Mouse (Mus musculus): ENCODE measurements at regions not wholly inside any gene's neighbourhood (a gene's known extent, or its start where the extent isn't known, plus 50 kb on each side); places are given as distances from the start of the nearest gene placed in this dataset.
"Not testable (repeated sequence)": the region's sequence is repeated elsewhere in the genome, so short reads cannot be mapped to it uniquely, and the experiment has no call there.

DNA sequence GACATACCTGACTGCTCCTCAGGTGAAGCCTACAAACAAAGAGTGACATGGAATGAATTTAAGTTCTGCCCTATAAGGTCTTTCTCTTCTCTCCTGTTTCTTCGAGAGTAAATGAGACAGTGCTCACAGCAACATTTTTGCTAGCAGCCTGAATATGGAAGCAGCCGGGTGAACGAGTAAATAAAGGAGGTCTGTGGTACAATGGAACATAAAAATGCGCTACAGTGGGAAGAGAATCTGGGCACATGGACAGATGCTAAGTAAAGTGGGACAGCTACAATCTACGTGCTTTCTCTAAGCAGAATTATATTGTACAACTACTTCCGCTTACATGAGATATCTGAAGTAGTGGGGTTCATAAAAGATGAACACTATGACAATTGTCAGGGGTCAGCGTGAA is 225.2 kb downstream of the Utp18 start:
- Histone ChIP-seq H3K36me3 (ENCODE audit: control insufficient read depth, insufficient read depth) (no peaks in the 10 kb centered on the region), H3K4me3 (ENCODE audit: low read length) (no peak overlapping the region), H3K27ac (ENCODE audit: low read length) (no peak overlapping the region), H3K4me2 (ENCODE audit: low read depth, low read length) (no peak overlapping the region), H3K4me1 (ENCODE audit: control insufficient read depth, insufficient read depth, low read length) (no peaks in the 10 kb centered on the region), H3K9me3 (replicated peaks; ENCODE audit: control insufficient read depth, low read length) (no peaks in the 10 kb centered on the region), H3K27me3 (ENCODE audit: control insufficient read depth, insufficient read depth, low read length) (no peaks in the 10 kb centered on the region), H3K9ac (ENCODE audit: low read length) (no peak overlapping the region)
- no peak for ATAC-seq (replicated peaks; ENCODE audit: extremely low read depth, insufficient read depth, low FRiP score)
- WGBS = 78% methylated on average over 7 of the region's 7 CpGs

DNA sequence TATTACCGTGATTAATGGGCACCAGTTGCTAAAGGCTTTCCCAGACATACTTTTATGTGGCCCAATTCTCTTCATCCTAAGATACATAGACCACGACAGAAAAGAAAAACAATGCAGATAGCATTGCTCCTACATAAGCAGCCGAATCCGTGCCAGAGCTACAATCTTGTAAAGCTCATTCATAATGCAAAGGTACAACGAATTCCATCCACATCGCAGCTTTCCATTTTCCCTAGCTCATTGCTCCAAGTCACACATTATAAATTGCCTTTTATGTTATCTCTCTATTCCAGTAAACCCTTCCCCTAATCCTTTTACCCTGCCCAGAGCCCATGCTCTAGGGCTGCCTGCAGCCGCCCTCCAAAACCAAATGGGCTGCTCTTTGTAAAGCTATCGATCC is 226.8 kb downstream of the Utp18 start:
- 76% methylated on average over 8 of the region's 8 CpGs for WGBS
- no peak for ATAC-seq (replicated peaks; ENCODE audit: extremely low read depth, insufficient read depth, low FRiP score)
- H3K4me1 ChIP-seq (ENCODE audit: control insufficient read depth, insufficient read depth, low read length) = no peaks in the 10 kb centered on the region

GRCm38 (mm10) chr11:93655602-93656239 is 229.8 kb downstream of the Utp18 start:
- H3K4me1 ChIP-seq (ENCODE audit: control insufficient read depth, insufficient read depth, low read length) = no peaks in the 10 kb centered on the region
- H3K27ac ChIP-seq (ENCODE audit: low read length) = no peak overlapping the region
- no peaks in the 10 kb centered on the region for H3K27me3 ChIP-seq (ENCODE audit: control insufficient read depth, insufficient read depth, low read length)
- no peak overlapping the region for H3K4me3 ChIP-seq (ENCODE audit: low read length)
- H3K9me3 ChIP-seq (replicated peaks; ENCODE audit: control insufficient read depth, low read length) = no peaks in the 10 kb centered on the region
- 89% methylated on average over 9 of the region's 9 CpGs for WGBS
- no peak for ATAC-seq (replicated peaks; ENCODE audit: extremely low read depth, insufficient read depth, low FRiP score)
- H3K9ac ChIP-seq (ENCODE audit: low read length) = no peak overlapping the region
- no peaks in the 10 kb centered on the region for H3K36me3 ChIP-seq (ENCODE audit: control insufficient read depth, insufficient read depth)
- no peak overlapping the region for H3K4me2 ChIP-seq (ENCODE audit: low read depth, low read length)

More for the DNA sequence above, 226.8 kb downstream of the Utp18 start:
- H3K27ac ChIP-seq (ENCODE audit: low read length) = no peak overlapping the region
- no peaks in the 10 kb centered on the region for H3K9me3 ChIP-seq (replicated peaks; ENCODE audit: control insufficient read depth, low read length)
- H3K9ac ChIP-seq (ENCODE audit: low read length) = no peak overlapping the region
- no peak overlapping the region for H3K4me3 ChIP-seq (ENCODE audit: low read length)
- H3K27me3 ChIP-seq (ENCODE audit: control insufficient read depth, insufficient read depth, low read length) = no peaks in the 10 kb centered on the region
- H3K4me2 ChIP-seq (ENCODE audit: low read depth, low read length) = no peak overlapping the region
- no peaks in the 10 kb centered on the region for H3K36me3 ChIP-seq (ENCODE audit: control insufficient read depth, insufficient read depth)

DNA sequence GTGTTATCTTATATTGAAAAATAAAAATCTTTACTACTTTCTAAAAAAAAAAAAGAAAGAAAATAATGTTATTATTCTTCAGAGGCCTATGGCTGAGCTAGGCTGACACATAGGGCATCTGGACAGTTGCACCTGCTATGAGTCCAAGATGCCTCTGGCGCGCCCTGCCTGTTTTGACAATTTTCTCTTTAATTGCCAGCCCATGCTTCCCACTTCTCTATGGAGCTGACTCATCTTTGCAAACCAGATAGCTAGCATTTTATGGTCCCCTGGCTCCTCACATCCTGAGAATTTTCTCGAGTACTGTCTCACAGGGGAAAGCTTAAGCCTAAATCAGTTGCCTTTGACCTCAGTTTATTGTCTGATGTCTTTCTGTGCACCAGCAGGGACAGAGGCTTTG is 232.2 kb downstream of the Utp18 start:
- no peaks in the 10 kb centered on the region for H3K27me3 ChIP-seq (ENCODE audit: control insufficient read depth, insufficient read depth, low read length)
- no peak overlapping the region for H3K4me2 ChIP-seq (ENCODE audit: low read depth, low read length)
- no peaks in the 10 kb centered on the region for H3K4me1 ChIP-seq (ENCODE audit: control insufficient read depth, insufficient read depth, low read length)
- WGBS = 83% methylated on average over 3 of the region's 3 CpGs
- H3K9me3 ChIP-seq (replicated peaks; ENCODE audit: control insufficient read depth, low read length) = no peaks in the 10 kb centered on the region
- no peak overlapping the region for H3K27ac ChIP-seq (ENCODE audit: low read length)
- no peak overlapping the region for H3K9ac ChIP-seq (ENCODE audit: low read length)
- H3K4me3 ChIP-seq (ENCODE audit: low read length) = no peak overlapping the region
- no peak for ATAC-seq (replicated peaks; ENCODE audit: extremely low read depth, insufficient read depth, low FRiP score)
- no peaks in the 10 kb centered on the region for H3K36me3 ChIP-seq (ENCODE audit: control insufficient read depth, insufficient read depth)

- not testable (repeated sequence) for ATAC-seq (replicated peaks; ENCODE audit: extremely low read depth, insufficient read depth, low FRiP score); H3K4me3 ChIP-seq (ENCODE audit: low read length); H3K9me3 ChIP-seq (replicated peaks; ENCODE audit: control insufficient read depth, low read length); H3K36me3 ChIP-seq (ENCODE audit: control insufficient read depth, insufficient read depth); H3K4me1 ChIP-seq (ENCODE audit: control insufficient read depth, insufficient read depth, low read length); H3K27ac ChIP-seq (ENCODE audit: low read length); H3K27me3 ChIP-seq (ENCODE audit: control insufficient read depth, insufficient read depth, low read length); H3K9ac ChIP-seq (ENCODE audit: low read length); H3K4me2 ChIP-seq (ENCODE audit: low read depth, low read length)
Measured at GRCm38 (mm10) chr11:93651966-93652365, 233.6 kb downstream of the Utp18 start.

Measured in heart, embryonic 16.5 days (tissue).